Mouse (Mus musculus) hindbrain, embryonic 12.5 days (tissue): ENCODE results near the gene Sh3d21. TPM values are rescaled to one million over a fixed set of nuclear protein-coding genes. Genes with fewer than 3 reads are reported as not detected.

Experiments used
- ATAC-seq: fragments of 200-750 bp; cut with Nextera tagmentation; 2 replicates; pipeline ENCODE4 v1.8.0; 2017; ENCODE audit warnings: moderate TSS enrichment; ENCODE audit not compliant: low FRiP score
- H3K27ac ChIP-seq: fragments of 300-500 bp; sonication (generic); 2 replicates; pipeline ENCODE4 v1.5.1; 2016; ENCODE audit warnings: mild to moderate bottlenecking
- H3K27me3 ChIP-seq: fragments of 300-500 bp; sonication (generic); 2 replicates; pipeline ENCODE4 v1.6.1; 2016; ENCODE audit warnings: mild to moderate bottlenecking
- H3K36me3 ChIP-seq: fragments of 300-500 bp; sonication (generic); 2 replicates; pipeline ENCODE4 v1.6.1; 2016; ENCODE audit warnings: mild to moderate bottlenecking
- H3K4me1 ChIP-seq: fragments of 300-500 bp; sonication (generic); 2 replicates; pipeline ENCODE4 v1.6.1; 2016
- H3K4me2 ChIP-seq: fragments of 300-500 bp; sonication (generic); replicated peaks from 2 replicates; pipeline ENCODE4 v1.6.1; 2016; ENCODE audit warnings: mild to moderate bottlenecking
- H3K4me3 ChIP-seq: fragments of 300-500 bp; sonication (generic); 2 replicates; pipeline ENCODE4 v1.5.1; 2016; ENCODE audit warnings: mild to moderate bottlenecking
- H3K9ac ChIP-seq: fragments of 300-500 bp; sonication (generic); 2 replicates; pipeline ENCODE4 v1.6.1; 2016; ENCODE audit warnings: mild to moderate bottlenecking, moderate library complexity
- H3K9me3 ChIP-seq: fragments of 300-500 bp; sonication (generic); replicated peaks from 2 replicates; pipeline ENCODE4 v1.6.1; 2016; ENCODE audit warnings: mild to moderate bottlenecking
- WGBS: fragments of 180-500 bp; shearing (Covaris S2); methylation state at CpG from one replicate; pipeline ENCODE4 v1.1.7; 2016; 5-methylcytosine and 5-hydroxymethylcytosine counted together
- polyA plus RNA-seq: library from polyadenylated mRNA; unstranded; fragments of >200 nt; fragmentation: Nextera tagmentation; extraction: Ambion mirVana; gene quantifications from 2 replicates; pipeline ENCODE4 v1.2.1, GENCODE M21; 2016

The Sh3d21 gene
- polyA plus RNA-seq, 1 experiment from 2014 or later = 3.7 TPM

DNA sequence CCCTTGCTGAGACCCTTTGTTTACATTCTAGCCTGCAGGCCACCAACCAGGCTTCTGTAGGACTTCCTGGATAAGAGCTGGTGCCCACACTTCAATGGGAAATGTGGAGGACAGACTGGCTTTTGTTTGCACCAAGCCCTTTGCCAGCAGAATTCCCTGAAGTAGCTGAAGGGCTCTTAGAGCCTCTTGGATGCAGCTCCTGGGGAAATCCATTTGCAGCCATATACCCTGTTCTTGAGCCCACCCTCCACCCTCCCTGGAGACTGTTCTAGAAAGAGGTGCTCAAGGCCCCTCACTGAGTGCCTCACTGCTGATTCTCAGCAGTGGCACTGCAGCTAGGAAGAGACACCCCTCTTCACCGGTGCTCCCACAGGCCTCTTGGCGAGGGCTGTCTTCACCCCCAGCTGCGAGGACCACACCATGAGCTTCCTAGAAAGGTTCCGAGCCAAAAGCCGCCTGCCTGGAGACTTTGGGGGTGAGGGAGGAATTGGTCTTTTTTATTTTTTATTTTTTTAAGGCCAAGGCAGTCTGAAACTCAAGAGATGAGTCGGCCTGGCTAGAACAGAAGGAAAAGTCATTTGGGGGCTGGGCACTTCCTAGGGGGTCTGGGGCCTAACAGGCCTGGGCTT lies 30.5 kb downstream of the Sh3d21 start:
- peaks cover 74% of the 10 kb centered on the region for H3K36me3 ChIP-seq
- H3K27ac ChIP-seq = peak overlapping the region; percentile 35; the same call in 1 of the 2 replicates
- WGBS = 76% methylated on average over 6 of the region's 6 CpGs
- H3K4me3 ChIP-seq = no peak overlapping the region
- H3K9ac ChIP-seq = no peak overlapping the region
- H3K4me1 ChIP-seq = peaks cover 27% of the 10 kb centered on the region
- no peak for ATAC-seq
- no peak overlapping the region for H3K4me2 ChIP-seq
- H3K9me3 ChIP-seq = no peaks in the 10 kb centered on the region
- no peaks in the 10 kb centered on the region for H3K27me3 ChIP-seq

DNA sequence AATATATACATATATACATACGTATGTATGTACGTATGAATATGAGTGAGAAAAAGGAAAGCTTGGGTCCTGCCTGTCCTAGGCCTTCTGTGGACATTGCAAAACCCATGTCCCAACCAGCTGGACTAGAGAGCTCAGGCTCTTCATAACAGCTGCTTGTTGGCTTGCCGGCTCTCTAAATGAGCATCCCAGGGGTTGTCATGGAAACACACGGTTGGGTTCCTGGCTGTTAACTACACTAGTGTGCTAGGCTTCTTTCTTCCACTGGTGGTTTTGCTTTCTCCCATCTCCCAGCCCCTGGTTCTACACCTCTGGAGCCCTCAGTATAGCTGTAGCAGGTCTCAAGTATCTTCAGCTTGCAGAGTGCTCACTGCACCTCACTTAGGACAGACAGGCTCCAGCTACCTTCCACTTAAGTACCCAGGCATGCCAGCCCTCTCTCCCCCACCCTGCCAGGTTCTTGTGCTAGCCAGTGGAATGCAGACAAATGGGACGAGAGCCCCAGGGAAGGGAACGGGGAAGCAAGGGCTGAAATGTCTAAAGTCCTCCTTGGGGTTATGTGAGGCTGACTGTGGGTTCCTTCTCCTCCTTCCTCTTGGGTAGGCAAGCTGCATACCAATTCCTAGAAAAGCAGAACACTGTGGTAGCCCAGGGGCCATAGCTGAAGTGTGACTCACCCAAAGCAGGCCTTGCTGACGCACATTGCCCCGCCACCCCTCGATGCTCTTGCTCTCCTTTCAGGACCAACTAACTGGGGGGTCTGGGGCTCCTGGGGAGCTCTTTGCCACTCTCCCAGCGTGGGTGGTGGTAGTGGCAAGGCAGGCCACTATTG lies 31.8 kb downstream of the Sh3d21 start:
- H3K9me3 ChIP-seq = no peaks in the 10 kb centered on the region
- 52% methylated on average over 10 of the region's 10 CpGs for WGBS
- H3K4me2 ChIP-seq = no peak overlapping the region
- H3K36me3 ChIP-seq = peaks cover 71% of the 10 kb centered on the region
- H3K27ac ChIP-seq = peak overlapping the region; percentile 60; the same call in 1 of the 2 replicates
- no peaks in the 10 kb centered on the region for H3K27me3 ChIP-seq
- no peak overlapping the region for H3K4me3 ChIP-seq
- H3K9ac ChIP-seq = no peak overlapping the region
- peaks cover 27% of the 10 kb centered on the region for H3K4me1 ChIP-seq
- ATAC-seq = no peak; the same call in 1 of the 2 replicates

DNA sequence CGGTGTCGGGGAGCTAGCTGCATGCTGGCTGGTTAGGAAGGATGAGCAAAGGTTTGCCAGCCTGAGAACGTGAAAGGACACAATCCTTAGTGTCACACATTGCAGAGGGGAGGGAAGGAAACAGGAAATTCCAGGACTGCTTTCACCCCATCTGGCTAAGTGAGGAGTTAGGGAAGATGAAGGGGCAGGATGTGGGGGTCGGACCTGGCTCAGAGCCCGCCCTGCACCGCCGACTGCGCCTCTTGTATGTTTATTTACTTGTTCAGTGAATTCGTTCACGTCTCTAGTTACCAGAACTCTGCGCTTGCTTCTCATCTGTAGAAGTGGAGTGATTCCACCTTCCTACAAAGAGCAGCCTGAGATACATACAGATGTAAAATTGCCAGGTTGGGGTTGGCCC lies 32.8 kb downstream of the Sh3d21 start:
- Histone ChIP-seq H3K9ac (no peak overlapping the region), H3K4me1 (peaks cover 27% of the 10 kb centered on the region), H3K27ac (peak overlapping the region; percentile 49), H3K9me3 (no peaks in the 10 kb centered on the region), H3K36me3 (peaks cover 71% of the 10 kb centered on the region), H3K27me3 (no peaks in the 10 kb centered on the region), H3K4me2 (no peak overlapping the region), H3K4me3 (no peak overlapping the region)
- WGBS = 77% methylated on average over 11 of the region's 11 CpGs
- no peak for ATAC-seq

DNA sequence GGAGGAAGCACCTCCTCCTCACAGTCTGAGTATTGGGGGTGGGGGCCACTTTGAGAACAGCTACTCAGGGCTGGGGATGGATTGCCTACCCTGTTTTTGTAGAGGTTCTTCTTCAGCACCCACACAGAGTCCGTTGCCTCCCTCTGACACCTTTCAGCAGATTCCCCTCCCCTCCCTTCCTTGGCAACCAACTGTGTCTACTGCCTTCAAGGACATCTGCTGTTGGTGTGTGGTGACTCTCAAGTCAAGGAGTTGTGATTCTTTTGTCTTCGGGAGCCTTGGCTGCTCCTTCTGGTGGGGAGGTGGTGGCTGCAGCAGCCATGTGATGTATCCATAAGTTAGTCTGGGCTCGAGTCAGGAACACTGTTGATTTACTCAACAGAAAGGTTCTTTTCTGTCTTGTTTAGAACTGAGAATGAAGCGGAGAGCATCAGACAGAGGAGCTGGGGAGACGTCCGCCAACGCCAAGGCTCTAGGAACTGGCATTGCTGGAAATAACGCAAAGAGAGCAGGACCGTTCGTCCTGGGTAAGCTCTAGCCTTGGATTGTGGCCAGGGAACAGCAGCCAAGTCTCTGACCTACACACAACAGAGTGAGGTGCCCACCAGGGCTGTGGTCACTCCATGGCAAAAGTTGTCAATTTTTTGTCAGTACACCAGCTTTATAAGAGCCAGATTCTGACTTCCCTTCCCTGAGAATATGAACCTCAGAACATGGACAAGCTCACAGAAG lies 39.8 kb downstream of the Sh3d21 start:
- Histone ChIP-seq H3K36me3 (peaks cover 58% of the 10 kb centered on the region), H3K27ac (no peak overlapping the region), H3K9ac (no peak overlapping the region), H3K27me3 (no peaks in the 10 kb centered on the region), H3K4me3 (no peak overlapping the region), H3K4me1 (peaks cover 3% of the 10 kb centered on the region), H3K4me2 (no peak overlapping the region), H3K9me3 (peaks cover 11% of the 10 kb centered on the region; the same call in 1 of the 2 replicates)
- WGBS = 88% methylated on average over 10 of the region's 10 CpGs
- no peak for ATAC-seq

DNA sequence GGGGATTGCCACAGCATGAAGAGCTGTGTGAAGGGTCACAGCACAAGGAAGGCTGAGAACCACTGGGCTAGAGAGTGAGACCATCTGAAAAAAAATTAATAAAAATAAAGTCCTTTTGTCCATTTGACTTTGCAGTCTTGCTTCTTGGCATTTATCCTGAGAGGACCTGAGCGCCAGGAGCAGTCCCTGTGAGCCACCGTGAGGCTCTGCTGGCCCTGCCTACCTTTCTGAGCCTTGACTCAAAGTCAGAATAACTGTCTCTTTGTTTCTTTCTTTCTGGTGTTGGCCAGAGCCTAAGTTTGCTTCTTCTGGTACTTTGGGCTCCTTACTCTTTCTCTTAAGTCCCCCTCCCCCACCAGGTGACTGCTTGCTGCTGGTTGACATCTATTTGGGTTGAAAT lies 42.8 kb downstream of the Sh3d21 start:
- 90% methylated on average over 2 of the region's 2 CpGs for WGBS
- H3K4me3 ChIP-seq = no peak overlapping the region
- peaks cover 11% of the 10 kb centered on the region; the same call in 1 of the 2 replicates for H3K9me3 ChIP-seq
- peaks cover 39% of the 10 kb centered on the region for H3K36me3 ChIP-seq
- H3K9ac ChIP-seq = no peak overlapping the region
- no peak overlapping the region for H3K4me2 ChIP-seq
- no peaks in the 10 kb centered on the region for H3K27me3 ChIP-seq
- no peak for ATAC-seq
- peaks cover 8% of the 10 kb centered on the region for H3K4me1 ChIP-seq
- H3K27ac ChIP-seq = no peak overlapping the region

DNA sequence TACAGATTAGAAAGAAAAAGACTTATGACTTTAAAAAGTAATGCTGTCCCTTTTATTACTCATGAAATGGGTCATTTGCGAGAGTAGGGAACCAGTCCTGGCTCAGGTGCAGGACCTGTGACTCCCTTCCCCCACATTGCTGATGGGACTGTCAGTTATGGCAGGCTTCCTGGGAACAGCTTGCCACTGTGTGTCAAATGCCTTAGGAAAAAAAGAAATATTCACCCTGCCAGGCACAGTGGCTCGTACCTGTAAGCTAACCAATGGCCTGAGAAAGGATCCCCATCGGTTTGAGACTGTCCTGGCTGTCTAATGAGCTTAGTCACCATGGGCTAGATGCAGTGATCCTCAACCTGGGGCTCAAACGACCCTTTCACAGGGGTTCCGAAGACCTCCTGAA lies 43.2 kb downstream of the Sh3d21 start:
- no peaks in the 10 kb centered on the region for H3K27me3 ChIP-seq
- ATAC-seq = no peak
- peaks cover 12% of the 10 kb centered on the region for H3K4me1 ChIP-seq
- 90% methylated on average over 5 of the region's 5 CpGs for WGBS
- H3K9ac ChIP-seq = no peak overlapping the region
- no peak overlapping the region for H3K4me3 ChIP-seq
- no peak overlapping the region for H3K4me2 ChIP-seq
- H3K9me3 ChIP-seq = peaks cover 11% of the 10 kb centered on the region; the same call in 1 of the 2 replicates
- H3K27ac ChIP-seq = no peak overlapping the region
- peaks cover 35% of the 10 kb centered on the region for H3K36me3 ChIP-seq

DNA sequence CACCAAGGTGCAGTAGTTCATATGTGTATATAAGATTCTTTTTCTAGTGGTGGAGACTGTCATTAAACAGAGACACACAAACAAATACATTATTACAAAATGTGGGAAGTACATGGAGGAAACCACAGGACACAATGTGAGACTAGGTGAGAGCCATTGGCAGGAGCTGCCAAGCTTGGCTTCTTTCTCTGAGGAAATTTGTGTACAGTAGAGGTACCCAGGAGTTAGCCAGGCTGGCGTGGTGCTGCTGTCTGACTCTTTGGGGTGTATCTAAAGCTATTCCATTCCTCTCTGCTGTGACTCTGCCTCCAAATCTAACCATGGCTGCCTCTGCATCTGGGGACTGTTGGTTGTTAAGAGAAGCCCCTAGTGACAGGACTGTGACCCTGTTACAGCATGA lies 44.2 kb downstream of the Sh3d21 start:
- Histone ChIP-seq H3K36me3 (peaks cover 26% of the 10 kb centered on the region), H3K9ac (no peak overlapping the region), H3K4me1 (peaks cover 12% of the 10 kb centered on the region), H3K27ac (no peak overlapping the region), H3K4me2 (no peak overlapping the region), H3K27me3 (no peaks in the 10 kb centered on the region), H3K4me3 (no peak overlapping the region), H3K9me3 (peaks cover 11% of the 10 kb centered on the region; the same call in 1 of the 2 replicates)
- no peak for ATAC-seq
- 89% methylated on average over 1 of the region's 1 CpGs for WGBS

DNA sequence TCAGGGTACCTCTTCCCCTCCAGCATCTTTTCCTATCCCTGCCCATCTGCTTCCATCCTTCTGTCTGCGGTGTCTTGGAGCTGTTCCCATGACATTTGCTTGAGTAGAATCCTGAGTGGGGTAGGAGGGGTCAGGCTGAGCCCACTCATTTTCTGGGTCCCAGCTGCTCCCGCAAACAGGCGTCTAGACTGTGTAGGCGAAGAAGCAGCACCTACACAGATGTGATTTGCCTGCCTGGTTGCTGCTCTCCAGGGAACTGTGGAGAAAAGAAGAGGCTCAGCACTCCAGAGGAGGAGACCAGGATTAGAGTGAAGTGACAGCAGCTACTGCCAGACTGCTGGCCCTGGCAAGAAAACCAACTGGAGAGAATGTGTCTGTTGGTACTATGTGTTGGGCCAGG lies 44.6 kb downstream of the Sh3d21 start:
- Histone ChIP-seq H3K4me3 (no peak overlapping the region), H3K9me3 (peaks cover 11% of the 10 kb centered on the region; the same call in 1 of the 2 replicates), H3K4me1 (peaks cover 15% of the 10 kb centered on the region), H3K36me3 (peaks cover 24% of the 10 kb centered on the region), H3K27me3 (no peaks in the 10 kb centered on the region), H3K27ac (no peak overlapping the region), H3K4me2 (no peak overlapping the region), H3K9ac (no peak overlapping the region)
- WGBS = 72% methylated on average over 4 of the region's 4 CpGs
- ATAC-seq = no peak

DNA sequence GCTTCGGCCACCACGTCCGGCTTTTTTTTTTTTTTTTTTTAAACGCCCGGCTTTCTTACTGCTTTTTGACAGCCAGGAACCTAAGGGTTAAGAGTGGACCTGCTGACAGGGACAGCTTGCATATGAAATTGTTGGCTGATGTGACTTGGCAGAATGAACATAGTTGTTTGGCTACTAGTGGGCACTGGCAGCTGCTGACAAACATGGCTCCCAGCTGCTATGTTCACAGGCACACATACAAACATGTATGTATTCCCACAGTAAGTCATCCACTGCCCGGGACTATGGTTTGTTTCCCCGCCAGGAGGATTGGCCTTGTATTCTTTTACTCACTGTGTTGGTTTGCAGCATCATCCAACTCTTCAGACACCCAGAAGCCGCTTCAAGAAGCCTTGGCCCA lies 46.2 kb downstream of the Sh3d21 start:
- no peak for ATAC-seq
- Histone ChIP-seq H3K4me3 (no peak overlapping the region), H3K9ac (no peak overlapping the region), H3K27me3 (no peaks in the 10 kb centered on the region), H3K4me1 (peaks cover 18% of the 10 kb centered on the region), H3K27ac (no peak overlapping the region), H3K9me3 (peaks cover 11% of the 10 kb centered on the region; the same call in 1 of the 2 replicates), H3K4me2 (no peak overlapping the region), H3K36me3 (peaks cover 23% of the 10 kb centered on the region; the same call in 1 of the 2 replicates)
- 86% methylated on average over 8 of the region's 8 CpGs for WGBS

DNA sequence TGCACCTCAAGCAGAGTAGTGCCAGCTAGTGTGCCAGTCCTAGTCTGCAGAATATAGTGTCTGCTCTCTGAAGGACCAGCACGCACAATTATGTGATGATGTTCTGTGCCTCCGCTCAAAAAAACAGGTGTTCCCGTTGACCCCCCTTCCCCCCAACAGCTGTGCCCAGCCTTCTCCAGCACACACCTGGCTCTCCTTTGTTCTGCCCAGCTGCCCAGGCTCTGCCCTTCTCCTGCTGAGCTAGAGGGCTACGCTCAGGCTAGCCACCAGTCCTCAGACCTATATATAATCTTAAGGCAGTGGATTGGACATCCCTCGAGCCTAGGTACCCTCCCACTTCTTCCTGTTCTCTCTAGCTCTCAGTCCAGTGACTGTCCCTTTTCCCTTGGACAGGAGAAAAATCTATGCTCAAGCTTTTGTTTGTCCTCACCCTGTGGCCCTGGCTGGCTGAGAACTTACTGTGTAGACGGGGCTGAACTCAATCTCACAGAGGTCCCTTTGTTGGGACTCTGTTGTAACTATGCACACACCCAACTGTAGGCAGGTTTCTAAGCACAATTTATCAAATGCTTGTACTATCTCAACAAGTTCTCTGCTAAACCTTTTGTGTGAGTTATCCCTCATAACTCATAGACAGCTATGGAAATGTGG lies 47.3 kb downstream of the Sh3d21 start:
- Histone ChIP-seq H3K4me3 (no peak overlapping the region), H3K27ac (no peak overlapping the region), H3K9me3 (0 out of 2 replicates have a peak, but pooled peaks cover 2% of the 10 kb centered on the region), H3K9ac (no peak overlapping the region), H3K4me1 (peaks cover 25% of the 10 kb centered on the region), H3K27me3 (no peaks in the 10 kb centered on the region), H3K4me2 (no peak overlapping the region), H3K36me3 (peaks cover 15% of the 10 kb centered on the region; the same call in 1 of the 2 replicates)
- WGBS = 69% methylated on average over 6 of the region's 6 CpGs
- ATAC-seq = no peak

DNA sequence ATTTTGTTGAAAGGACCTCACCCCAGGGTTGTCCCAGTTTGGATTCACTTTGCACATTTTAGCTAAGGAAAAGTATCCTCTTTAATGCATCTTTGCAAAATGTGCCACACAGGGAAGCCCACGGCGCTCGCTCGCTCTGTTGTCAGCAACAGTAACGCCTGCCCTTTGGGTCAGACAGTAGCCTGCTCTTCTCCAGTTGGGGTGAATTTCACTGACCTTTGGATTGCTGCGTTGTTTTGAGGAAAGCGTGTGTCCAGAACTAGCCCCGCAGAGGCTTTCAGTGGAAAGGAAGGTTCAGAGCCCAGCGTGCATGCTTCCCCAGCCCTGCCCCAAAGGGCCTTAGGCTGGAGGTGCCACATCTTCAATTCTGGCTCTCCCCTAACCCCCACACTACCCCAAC lies 47.9 kb downstream of the Sh3d21 start:
- no peak for ATAC-seq
- WGBS = 82% methylated on average over 9 of the region's 9 CpGs
- H3K36me3 ChIP-seq = 0 out of 2 replicates have a peak, but pooled peaks cover 12% of the 10 kb centered on the region
- peaks cover 31% of the 10 kb centered on the region for H3K4me1 ChIP-seq
- H3K4me3 ChIP-seq = no peak overlapping the region
- no peak overlapping the region for H3K4me2 ChIP-seq
- H3K9me3 ChIP-seq = no peaks in the 10 kb centered on the region
- H3K27ac ChIP-seq = no peak overlapping the region
- H3K9ac ChIP-seq = no peak overlapping the region
- H3K27me3 ChIP-seq = no peaks in the 10 kb centered on the region

DNA sequence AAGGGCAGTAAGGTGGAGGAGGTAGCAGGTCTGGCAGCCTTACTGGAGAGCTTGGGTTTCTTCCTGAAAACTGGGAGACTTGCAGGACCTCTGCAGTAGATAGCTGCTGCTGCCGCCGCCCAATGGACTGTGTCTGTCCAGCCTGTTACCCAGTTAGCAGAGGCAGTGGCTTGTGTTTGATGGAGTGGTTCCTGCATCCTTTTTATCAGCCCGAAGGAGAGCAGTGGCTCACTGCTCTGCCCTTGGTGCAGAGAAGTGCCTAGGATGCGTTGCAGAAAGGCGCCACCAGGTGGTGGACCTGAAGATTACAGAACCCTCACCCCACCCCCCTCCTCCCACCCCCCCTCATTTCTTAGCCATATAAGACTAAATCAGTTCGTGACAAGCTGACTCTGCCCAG lies 49.3 kb downstream of the Sh3d21 start:
- 18% methylated on average over 6 of the region's 6 CpGs for WGBS
- Histone ChIP-seq H3K27me3 (no peaks in the 10 kb centered on the region), H3K4me2 (no peak overlapping the region), H3K36me3 (0 out of 2 replicates have a peak, but pooled peaks cover 9% of the 10 kb centered on the region), H3K27ac (no peak overlapping the region), H3K4me3 (no peak overlapping the region), H3K9me3 (no peaks in the 10 kb centered on the region), H3K4me1 (peaks cover 42% of the 10 kb centered on the region), H3K9ac (no peak overlapping the region)
- no peak for ATAC-seq
